ENCODE assay signal across 8 mouse cellular contexts in genomic region chr15:78927021-78927787, GRCm38 (mm10). TPM values are rescaled to one million over a fixed set of nuclear protein-coding genes. Genes with fewer than 3 reads are reported as not detected.
DNase-seq lines count a peak whose midpoint lies in the region; ATAC-seq lines count a peak whose summit lies in the region.

No protein-coding gene starts in this region.

- WGBS in heart, embryonic 14.5 days: 18% methylated on average over 15 of the region's 15 CpGs
- 24% methylated on average over 15 of the region's 15 CpGs for WGBS in midbrain, embryonic 12.5 days

- peak overlapping the region; percentile 80 for H3K9ac ChIP-seq in heart, embryonic 14.5 days (ENCODE audit: low read length)
- no peak overlapping the region; the same call in 1 of the 2 replicates for H3K9ac ChIP-seq in midbrain, embryonic 12.5 days (replicated peaks)

- ATAC-seq in heart, embryonic 14.5 days (ENCODE audit: insufficient number of reproducible peaks, insufficient read depth, low FRiP score, low read depth): no peak
- ATAC-seq in midbrain, embryonic 12.5 days (ENCODE audit: low FRiP score, low read depth): peak; percentile 35; the same call in 1 of the 2 replicates
- ATAC-seq in inflammation-experienced regulatory T-cells, adult 6 months: no peak

- peak overlapping the region; percentile 53 to 72 for H3K4me3 ChIP-seq in heart, embryonic 14.5 days (ENCODE audit: control insufficient read depth in 1 of 2, insufficient read depth in 1 of 2, low read depth in 1 of 2, low read length in 2 of 2)
- peak overlapping the region; percentile 30 for H3K4me3 ChIP-seq in midbrain, embryonic 12.5 days

- H3K9me3 ChIP-seq in heart, embryonic 14.5 days (ENCODE audit: control insufficient read depth, low read length): no peaks in the 10 kb centered on the region
- no peaks in the 10 kb centered on the region for H3K9me3 ChIP-seq in midbrain, embryonic 12.5 days

- peaks cover 22% of the 10 kb centered on the region for H3K36me3 ChIP-seq in heart, embryonic 14.5 days (ENCODE audit: control insufficient read depth, insufficient read depth, low read length)
- no peaks in the 10 kb centered on the region for H3K36me3 ChIP-seq in midbrain, embryonic 12.5 days

- peak; percentile 25 for DNase-seq in embryo, embryonic 10 days (ENCODE audit: low spot score)
- DNase-seq in embryo, embryonic 10.5 days (ENCODE audit: low spot score): no peak
- DNase-seq in cerebellum, postnatal 10 days: peak; percentile 66 to 74
- DNase-seq in kidney, postnatal 25 days: peak; percentile 47 to 72
- DNase-seq in urinary bladder, adult 2 months (ENCODE audit: low spot score): no peak

- peaks cover 32 to 41% of the 10 kb centered on the region in 2 experiments for H3K4me1 ChIP-seq in heart, embryonic 14.5 days (ENCODE audit: control insufficient read depth in 2 of 2, insufficient read depth in 2 of 2, low read length in 2 of 2)
- H3K4me1 ChIP-seq in midbrain, embryonic 12.5 days: peaks cover 36% of the 10 kb centered on the region

- H3K4me2 ChIP-seq in heart, embryonic 14.5 days (ENCODE audit: low read length): peak overlapping the region; percentile 89
- H3K4me2 ChIP-seq in midbrain, embryonic 12.5 days (replicated peaks): peak overlapping the region; percentile 54

- peak overlapping the region; percentile 93 to 98 for H3K27ac ChIP-seq in heart, embryonic 14.5 days (replicated peaks in 1 of 2; ENCODE audit: control insufficient read depth in 1 of 2, insufficient read depth in 1 of 2, low read depth in 2 of 2, low read length in 2 of 2)
- 0 out of 2 replicates have a peak overlapping the region, but pooled peaks have one; percentile 6 for H3K27ac ChIP-seq in midbrain, embryonic 12.5 days (replicated peaks)

- no peaks in the 10 kb centered on the region for H3K27me3 ChIP-seq in heart, embryonic 14.5 days (ENCODE audit: control insufficient read depth, insufficient read depth, low read length)
- peaks cover 28% of the 10 kb centered on the region for H3K27me3 ChIP-seq in midbrain, embryonic 12.5 days

RNA-seq across cellular contexts. Expression of gene Lgals1, which starts 0.7 kb away (rescaled TPM):
- 708 and 842 TPM in 2 replicates for polyA plus RNA-seq in heart, embryonic 14.5 days (2014; fragmentation: Nextera tagmentation; extraction: Ambion mirVana)
- 346 and 420 TPM in 2 replicates for polyA plus RNA-seq in midbrain, embryonic 12.5 days (2016; fragmentation: Nextera tagmentation; extraction: Ambion mirVana)
- 1,000 to 10,000 TPM in 1 of 3 experiments, 100 to 1,000 TPM in 2; 309 to 2,729 (median 443) TPM for polyA plus RNA-seq in inflammation-experienced regulatory T-cells, adult 6 months (2017; shearing (Covaris generic))
- 979 and 1,151 TPM in 2 replicates for polyA plus RNA-seq in urinary bladder, adult 2 months (2012; rRNA removed)

RNA-seq across cellular contexts. Expression of gene Nol12, which starts 7.5 kb away (rescaled TPM):
- 30.5 and 32.6 TPM in 2 replicates for polyA plus RNA-seq in heart, embryonic 14.5 days (2014; fragmentation: Nextera tagmentation; extraction: Ambion mirVana)
- polyA plus RNA-seq in midbrain, embryonic 12.5 days (2016; fragmentation: Nextera tagmentation; extraction: Ambion mirVana): 50.2 and 59.6 TPM in 2 replicates
- 10 to 100 TPM; 38.8 to 53.8 (median 51.1) TPM for polyA plus RNA-seq in inflammation-experienced regulatory T-cells, adult 6 months (2017; shearing (Covaris generic))
- polyA plus RNA-seq in urinary bladder, adult 2 months (2012; rRNA removed): 26.5 and 30.7 TPM in 2 replicates

RNA-seq across cellular contexts. Expression of gene Pdxp, which starts 13.5 kb away (rescaled TPM):
- 26.2 and 26.6 TPM in 2 replicates for polyA plus RNA-seq in heart, embryonic 14.5 days (2014; fragmentation: Nextera tagmentation; extraction: Ambion mirVana)
- 46.3 and 53.7 TPM in 2 replicates for polyA plus RNA-seq in midbrain, embryonic 12.5 days (2016; fragmentation: Nextera tagmentation; extraction: Ambion mirVana)
- polyA plus RNA-seq in inflammation-experienced regulatory T-cells, adult 6 months (2017; shearing (Covaris generic)): 1 to 10 TPM in 2 of 3 experiments, under 1 TPM in 1; 0.94 to 3.8 (median 3.3) TPM
- 2.4 and 3.8 TPM in 2 replicates for polyA plus RNA-seq in urinary bladder, adult 2 months (2012; rRNA removed)

RNA-seq across cellular contexts. Expression of gene Triobp, which starts 20.3 kb away (rescaled TPM):
- polyA plus RNA-seq in heart, embryonic 14.5 days (2014; fragmentation: Nextera tagmentation; extraction: Ambion mirVana): 34.9 and 41.1 TPM in 2 replicates
- 40.0 and 45.0 TPM in 2 replicates for polyA plus RNA-seq in midbrain, embryonic 12.5 days (2016; fragmentation: Nextera tagmentation; extraction: Ambion mirVana)
- 10 to 100 TPM; 14.8 to 27.1 (median 20.3) TPM for polyA plus RNA-seq in inflammation-experienced regulatory T-cells, adult 6 months (2017; shearing (Covaris generic))
- polyA plus RNA-seq in urinary bladder, adult 2 months (2012; rRNA removed): 47.1 and 57.9 TPM in 2 replicates

RNA-seq across cellular contexts. Expression of gene Sh3bp1, which starts 27.6 kb away (rescaled TPM):
- 13.6 and 14.5 TPM in 2 replicates for polyA plus RNA-seq in heart, embryonic 14.5 days (2014; fragmentation: Nextera tagmentation; extraction: Ambion mirVana)
- polyA plus RNA-seq in midbrain, embryonic 12.5 days (2016; fragmentation: Nextera tagmentation; extraction: Ambion mirVana): 8.2 and 9.3 TPM in 2 replicates
- polyA plus RNA-seq in inflammation-experienced regulatory T-cells, adult 6 months (2017; shearing (Covaris generic)): 10 to 100 TPM; 49.5 to 72.6 (median 52.6) TPM
- 34.6 and 35.1 TPM in 2 replicates for polyA plus RNA-seq in urinary bladder, adult 2 months (2012; rRNA removed)

Comparison
In these comparisons a context has a peak if more than half of its experiments do, and no peak if none do; other contexts are left out.
1. DNase-seq: peak in embryo, embryonic 10 days (single experiment), cerebellum, postnatal 10 days (2 of 2) and kidney, postnatal 25 days (2 of 2); none in embryo, embryonic 10.5 days (single experiment) and urinary bladder, adult 2 months (single experiment).